8 mouse cellular contexts compared by ENCODE assay signal in genomic region chr9:21751347-21751746, GRCm38 (mm10). TPM values are rescaled to one million over a fixed set of nuclear protein-coding genes. Genes with fewer than 3 reads are reported as not detected.
A peak's percentile ranks its signal among the peaks of the same experiment; 100 is the strongest.
DNase-seq lines count a peak whose midpoint lies in the region; ATAC-seq lines count a peak whose summit lies in the region.

No protein-coding gene starts in this region.

- no peak for DNase-seq in kidney, adult 9 months
- peak; percentile 83 for DNase-seq in adrenal gland, postnatal 14 days
- peak; percentile 59 for DNase-seq in gastrocnemius, postnatal 25 days
- peak; percentile 78 for DNase-seq in lung, postnatal 36 days
- DNase-seq in thymus, postnatal 4 days: no peak
- DNase-seq in yolk sac, embryonic 10.5 days (ENCODE audit: low spot score): no peak
- no peak for DNase-seq in midbrain, embryonic 10.5 days (ENCODE audit: low spot score)

- no peaks in the 10 kb centered on the region for H3K27me3 ChIP-seq in kidney, embryonic 16.5 days (ENCODE audit: insufficient read depth, low read length)
- no peaks in the 10 kb centered on the region for H3K27me3 ChIP-seq in midbrain, embryonic 10.5 days (ENCODE audit: low read depth, poor library complexity, severe bottlenecking)

- peaks cover 40% of the 10 kb centered on the region for H3K36me3 ChIP-seq in kidney, embryonic 16.5 days (ENCODE audit: insufficient read depth, low read length)
- H3K36me3 ChIP-seq in midbrain, embryonic 10.5 days: peaks cover 74% of the 10 kb centered on the region

- no peak overlapping the region for H3K4me3 ChIP-seq in kidney, embryonic 16.5 days (ENCODE audit: low read length)
- no peak overlapping the region for H3K4me3 ChIP-seq in midbrain, embryonic 10.5 days

- 59% methylated on average over 6 of the region's 6 CpGs for WGBS in kidney, embryonic 16.5 days
- 77% methylated on average over 6 of the region's 6 CpGs for WGBS in midbrain, embryonic 10.5 days

- no peak overlapping the region for H3K9ac ChIP-seq in kidney, embryonic 16.5 days (replicated peaks; ENCODE audit: low read length)

- H3K9me3 ChIP-seq in kidney, embryonic 16.5 days (ENCODE audit: low read length): no peaks in the 10 kb centered on the region
- no peaks in the 10 kb centered on the region for H3K9me3 ChIP-seq in midbrain, embryonic 10.5 days (replicated peaks)

- ATAC-seq in kidney, embryonic 16.5 days (ENCODE audit: low FRiP score, low TSS enrichment): no peak

- peak overlapping the region; percentile 38; the same call in 1 of the 2 replicates for H3K27ac ChIP-seq in kidney, embryonic 16.5 days (ENCODE audit: low read length)
- no peak overlapping the region for H3K27ac ChIP-seq in midbrain, embryonic 10.5 days (replicated peaks)

- H3K4me1 ChIP-seq in kidney, embryonic 16.5 days (ENCODE audit: insufficient read depth, low read length): peaks cover 36% of the 10 kb centered on the region
- peaks cover 5% of the 10 kb centered on the region; the same call in 1 of the 2 replicates for H3K4me1 ChIP-seq in midbrain, embryonic 10.5 days

- H3K4me2 ChIP-seq in kidney, embryonic 16.5 days (replicated peaks; ENCODE audit: low read depth, low read length): no peak overlapping the region

RNA-seq across cellular contexts. Expression of gene Spc24, which starts 8.8 kb away (rescaled TPM):
- polyA plus RNA-seq in kidney, embryonic 16.5 days (2015; fragmentation: Nextera tagmentation; extraction: Ambion mirVana): 120 and 134 TPM in 2 replicates
- total RNA-seq in adrenal gland, postnatal 14 days (2021): 9.1 and 10.4 TPM in 2 replicates
- 1 to 10 TPM in 1 of 2 experiments, under 1 TPM in 1; 0.77 to 2.2 TPM for total RNA-seq in gastrocnemius, postnatal 25 days (2021)
- polyA plus RNA-seq in midbrain, embryonic 10.5 days (2016; fragmentation: Nextera tagmentation; extraction: Ambion mirVana): 146 and 175 TPM in 2 replicates

RNA-seq across cellular contexts. Expression of gene Ldlr, which starts 28.1 kb away (rescaled TPM):
- 30.6 and 33.2 TPM in 2 replicates for polyA plus RNA-seq in kidney, embryonic 16.5 days (2015; fragmentation: Nextera tagmentation; extraction: Ambion mirVana)
- total RNA-seq in adrenal gland, postnatal 14 days (2021): 42.6 and 60.4 TPM in 2 replicates
- total RNA-seq in gastrocnemius, postnatal 25 days (2021): 1 to 10 TPM; 4.1 to 5.3 TPM
- 52.2 and 58.9 TPM in 2 replicates for polyA plus RNA-seq in midbrain, embryonic 10.5 days (2016; fragmentation: Nextera tagmentation; extraction: Ambion mirVana)

RNA-seq across cellular contexts. Expression of gene Kank2, which starts 47.2 kb away (rescaled TPM):
- polyA plus RNA-seq in kidney, embryonic 16.5 days (2015; fragmentation: Nextera tagmentation; extraction: Ambion mirVana): 18.7 and 19.7 TPM in 2 replicates
- 31.5 and 31.8 TPM in 2 replicates for total RNA-seq in adrenal gland, postnatal 14 days (2021)
- 10 to 100 TPM; 14.3 to 17.5 TPM for total RNA-seq in gastrocnemius, postnatal 25 days (2021)
- 8.6 and 9.5 TPM in 2 replicates for polyA plus RNA-seq in midbrain, embryonic 10.5 days (2016; fragmentation: Nextera tagmentation; extraction: Ambion mirVana)

Comparison
In these comparisons a context has a peak if more than half of its experiments do, and no peak if none do; other contexts are left out.
1. DNase-seq: peak in adrenal gland, postnatal 14 days (single experiment), gastrocnemius, postnatal 25 days (single experiment) and lung, postnatal 36 days (single experiment); none in kidney, adult 9 months (single experiment), thymus, postnatal 4 days (single experiment), yolk sac, embryonic 10.5 days (single experiment) and midbrain, embryonic 10.5 days (single experiment).